Mouse (Mus musculus): ENCODE data around the gene Sfmbt1.

- TF ChIP-seq EP300 (optimal IDR thresholded peaks at IDR 0.05), result no peak
- TF ChIP-seq CTCF (IDR thresholded peaks at IDR 0.05; ENCODE audit: low read depth), result no peak
Observed at GRCm38 (mm10) chr14:30837416-30837996, 122.9 kb downstream of the Sfmbt1 start.
